Mouse (Mus musculus) B cell, adult 2 months (primary cell): ENCODE data around the gene Hpcal1.

ENCODE experiments used
- DNase-seq, 2 experiments: peaks; one replicate each; pipeline ENCODE4 v3.0.0; 2022

Hpcal1 gene

DNA sequence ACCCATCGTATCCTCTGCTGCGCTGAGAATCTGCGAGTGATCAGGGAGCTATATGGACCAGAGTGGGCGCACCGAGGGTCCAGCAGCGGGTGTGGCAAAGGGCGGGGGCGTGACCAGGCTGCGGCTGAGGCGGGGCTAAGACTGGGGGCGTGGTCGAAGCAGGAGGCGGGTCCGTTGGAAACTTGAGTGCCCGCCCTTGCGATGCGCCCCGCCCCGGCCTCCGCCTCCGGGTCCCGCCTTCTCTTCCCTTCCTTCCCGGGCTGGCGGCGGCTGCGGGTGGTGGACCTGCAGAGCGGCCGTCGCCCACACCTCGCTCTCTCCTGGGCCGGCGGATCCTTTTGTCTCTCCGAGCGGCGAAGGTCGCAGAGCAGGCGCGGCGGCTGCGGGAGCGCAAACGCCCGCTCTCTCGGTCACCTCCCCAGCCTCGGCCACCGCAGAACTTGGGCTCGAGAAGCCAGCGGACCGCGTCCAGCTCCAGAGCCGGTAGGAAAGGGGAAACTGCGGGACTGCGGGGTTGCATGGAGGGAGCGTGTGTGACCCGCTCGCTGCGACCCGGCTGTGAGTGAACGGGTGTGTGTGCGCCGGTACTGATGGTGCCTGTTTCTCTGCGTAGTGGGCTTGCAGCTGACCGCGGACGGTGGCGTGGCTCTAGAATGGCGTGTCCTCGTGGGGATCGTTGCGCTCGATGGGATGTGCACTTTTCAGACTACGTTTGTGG, at the start of gene Hpcal1:
Hpcal1 (plus strand) TSS at position 293 of the 718 bp plus-strand sequence.
- DNase-seq: peak; percentile 95 to 96

DNA sequence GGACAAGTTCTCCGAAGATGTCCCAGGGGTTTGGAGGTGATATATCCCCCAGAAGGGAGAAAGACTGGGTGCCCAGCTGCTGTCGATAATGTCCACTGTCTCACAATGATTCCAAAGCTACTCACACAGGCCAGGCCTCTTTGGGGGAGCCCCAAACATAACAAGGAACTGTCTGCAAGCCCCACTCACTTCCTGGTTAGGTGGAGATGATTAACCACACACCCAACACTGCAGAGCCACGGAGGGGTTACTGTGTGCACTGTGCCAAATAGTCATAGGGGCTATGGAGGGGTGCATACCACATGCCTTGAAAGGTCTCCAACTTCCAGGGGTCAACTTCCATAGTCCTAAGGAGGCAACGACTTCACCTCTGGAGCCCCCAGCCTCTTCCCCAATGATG, 49.4 kb upstream of the Hpcal1 start:
- DNase-seq: no peak

DNA sequence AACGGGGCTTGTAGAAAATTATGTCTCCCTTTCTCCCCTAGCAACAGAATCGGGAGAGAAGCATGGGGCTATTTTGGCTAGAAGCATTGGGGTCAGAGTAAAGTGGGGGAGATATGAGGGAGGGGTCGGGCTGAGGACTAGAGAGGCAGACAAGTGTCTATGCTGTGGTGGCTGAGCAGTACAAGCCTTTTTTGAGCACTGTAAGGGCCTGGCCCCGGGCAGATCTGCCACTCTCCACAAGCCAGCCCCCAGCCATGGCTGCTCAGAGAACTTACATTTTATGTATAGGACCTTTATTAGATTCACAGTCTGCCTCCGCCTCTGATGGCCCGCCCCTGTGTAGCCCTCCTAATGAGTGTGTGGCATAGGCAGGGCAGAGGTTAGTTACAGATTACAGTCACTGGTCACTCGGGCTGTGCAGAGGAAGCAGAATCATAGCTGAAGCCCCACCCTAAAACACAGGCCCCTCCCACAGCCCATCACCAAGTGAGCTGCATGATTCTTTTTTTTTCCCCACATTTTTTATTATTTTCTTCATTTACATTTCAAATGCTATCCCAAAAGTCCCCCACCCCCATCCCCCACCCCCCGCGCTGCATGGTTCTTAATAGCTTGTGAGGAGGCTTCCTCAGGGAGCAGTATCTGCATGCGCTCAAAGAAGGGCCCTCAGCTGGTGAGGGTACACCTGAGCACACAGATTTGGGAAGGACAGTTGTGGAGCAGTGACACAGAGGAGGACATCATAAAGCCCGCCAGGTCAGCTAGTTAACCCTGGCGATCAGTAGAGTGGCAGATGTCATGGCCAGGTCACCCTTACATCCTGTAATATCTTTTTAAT, 46.1 kb upstream of the Hpcal1 start:
- DNase-seq: no peak

DNA sequence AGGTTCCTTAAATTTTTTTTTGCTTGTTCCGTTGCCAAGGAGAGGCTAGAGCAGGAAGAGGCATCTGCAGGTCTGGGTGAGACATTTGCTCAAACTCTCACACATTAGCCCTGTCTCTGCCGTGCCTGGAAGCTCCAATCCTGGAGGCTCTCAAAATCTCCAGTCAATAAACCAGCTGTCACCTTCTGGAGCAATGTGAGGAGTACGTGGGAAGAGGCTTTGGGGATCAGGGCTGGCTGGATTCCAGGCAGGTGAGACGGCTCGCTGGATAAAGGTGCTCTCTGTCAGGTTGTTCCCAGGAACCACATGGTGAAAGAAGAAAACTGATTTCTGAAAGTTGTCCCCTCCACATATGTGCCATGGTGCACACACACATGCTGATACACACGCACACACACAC, 44.2 kb upstream of the Hpcal1 start:
- DNase-seq: no peak

DNA sequence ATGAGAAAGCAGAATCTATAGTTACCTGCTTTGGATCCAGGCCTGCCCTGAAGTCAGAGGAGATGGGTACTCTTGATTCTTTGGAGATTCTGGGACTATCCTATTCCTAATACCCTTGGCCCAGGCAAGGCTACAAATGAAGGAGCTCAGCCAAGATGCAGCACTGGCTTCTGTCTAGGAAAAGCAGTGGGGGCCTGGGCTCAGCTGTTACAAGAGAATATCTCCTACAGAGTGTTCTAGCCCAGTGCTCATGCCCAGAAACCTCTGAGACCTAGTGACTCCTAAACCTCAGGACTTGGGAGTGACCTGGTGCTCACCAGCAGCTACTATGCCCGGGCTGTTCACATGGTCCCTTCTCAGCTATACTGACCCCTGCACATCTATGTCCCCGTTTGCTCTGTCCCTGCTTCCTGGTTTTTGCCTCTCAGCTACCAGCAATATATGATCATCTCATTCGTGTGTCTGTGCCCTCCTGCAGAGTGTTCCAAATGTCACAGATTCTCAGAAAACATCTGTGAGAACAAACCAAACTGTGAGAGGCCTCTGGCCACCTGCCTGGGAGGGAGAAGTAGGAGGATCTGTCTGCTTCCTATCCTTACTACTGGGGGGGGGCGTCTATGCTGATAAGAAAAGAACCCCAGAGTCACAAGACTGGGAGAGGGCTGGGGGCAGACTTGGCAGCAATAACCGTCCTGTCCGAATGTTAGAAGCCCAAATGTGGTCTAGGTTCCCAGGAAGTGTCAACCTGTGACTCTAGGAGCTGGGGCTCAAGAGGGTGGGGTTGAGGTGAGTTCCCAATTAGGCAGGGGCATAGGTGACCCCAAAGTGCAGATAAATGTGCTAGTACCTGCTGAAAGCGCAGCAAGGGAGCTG, 39.2 kb upstream of the Hpcal1 start:
- no peak for DNase-seq

DNA sequence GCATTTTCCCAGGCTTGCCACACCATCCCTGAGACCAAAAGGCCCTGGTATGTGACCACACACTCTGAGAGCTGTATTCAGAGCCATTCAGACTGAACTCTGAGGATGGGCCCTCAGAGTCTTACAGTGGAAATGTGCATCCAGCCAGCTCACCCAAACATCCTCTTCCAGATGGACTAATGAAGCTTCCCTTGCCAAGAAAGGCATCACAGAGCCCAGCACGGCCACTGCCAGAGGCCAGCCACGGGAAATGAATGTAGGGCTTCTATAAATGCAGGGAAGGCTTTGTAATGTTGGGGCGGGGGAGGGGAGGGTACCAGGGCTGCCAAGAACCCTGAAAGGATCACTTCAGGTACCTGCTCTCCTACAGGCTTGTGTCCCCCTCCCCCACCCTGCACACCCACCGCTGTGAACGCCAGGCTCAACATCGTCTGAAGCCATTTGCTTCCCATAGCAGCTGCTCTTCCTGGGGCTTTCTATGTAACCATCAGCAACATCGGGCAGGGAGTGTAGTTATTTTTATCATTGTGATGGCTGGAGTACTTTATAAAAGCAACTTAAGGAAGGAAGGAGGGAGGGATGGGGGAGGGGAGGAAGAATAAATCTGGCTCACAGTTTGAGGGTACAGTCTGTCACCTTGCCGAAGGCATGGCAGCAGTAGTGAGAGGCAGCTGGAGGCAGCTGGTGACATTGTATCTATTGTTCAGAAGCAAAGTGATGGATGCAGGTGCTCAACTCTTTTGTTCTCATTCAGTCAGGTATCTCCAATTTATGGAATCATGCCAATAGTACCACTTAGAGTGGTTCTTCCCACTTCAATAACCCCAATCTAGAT, 38.2 kb upstream of the Hpcal1 start:
- no peak for DNase-seq

DNA sequence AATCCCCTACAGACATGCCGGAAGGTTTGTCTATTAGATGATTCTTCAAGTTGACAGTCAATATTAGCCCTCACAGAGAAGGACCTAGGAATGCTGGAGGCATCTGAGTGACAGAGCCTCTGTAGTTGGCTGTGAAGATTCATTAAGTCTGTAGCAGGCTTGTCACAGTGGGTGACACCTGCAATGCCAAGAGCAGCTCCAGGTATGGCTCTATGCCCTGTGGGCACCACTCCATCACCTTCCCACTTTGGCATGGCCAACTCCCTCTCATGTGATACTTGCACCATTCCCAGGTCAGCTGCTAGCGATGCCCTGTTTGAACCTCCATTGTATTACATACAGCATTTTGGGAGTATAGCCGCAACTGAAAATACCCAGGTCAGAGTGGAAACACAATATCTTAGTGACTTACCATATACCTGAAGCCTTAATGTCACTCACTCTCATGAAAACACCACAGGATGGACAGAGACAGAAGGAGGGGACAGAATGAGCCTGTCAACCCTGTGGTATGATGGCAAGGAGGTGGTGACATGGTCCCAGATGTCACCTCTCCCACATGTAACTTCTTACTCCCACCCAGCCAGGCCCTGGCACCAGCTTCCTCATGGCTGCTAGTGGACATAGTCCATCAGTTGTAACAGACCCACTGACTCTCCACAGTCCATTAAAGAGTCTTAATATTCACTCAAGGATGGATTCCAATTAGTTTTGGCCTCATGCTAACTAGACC, 37.4 kb upstream of the Hpcal1 start:
- no peak for DNase-seq

DNA sequence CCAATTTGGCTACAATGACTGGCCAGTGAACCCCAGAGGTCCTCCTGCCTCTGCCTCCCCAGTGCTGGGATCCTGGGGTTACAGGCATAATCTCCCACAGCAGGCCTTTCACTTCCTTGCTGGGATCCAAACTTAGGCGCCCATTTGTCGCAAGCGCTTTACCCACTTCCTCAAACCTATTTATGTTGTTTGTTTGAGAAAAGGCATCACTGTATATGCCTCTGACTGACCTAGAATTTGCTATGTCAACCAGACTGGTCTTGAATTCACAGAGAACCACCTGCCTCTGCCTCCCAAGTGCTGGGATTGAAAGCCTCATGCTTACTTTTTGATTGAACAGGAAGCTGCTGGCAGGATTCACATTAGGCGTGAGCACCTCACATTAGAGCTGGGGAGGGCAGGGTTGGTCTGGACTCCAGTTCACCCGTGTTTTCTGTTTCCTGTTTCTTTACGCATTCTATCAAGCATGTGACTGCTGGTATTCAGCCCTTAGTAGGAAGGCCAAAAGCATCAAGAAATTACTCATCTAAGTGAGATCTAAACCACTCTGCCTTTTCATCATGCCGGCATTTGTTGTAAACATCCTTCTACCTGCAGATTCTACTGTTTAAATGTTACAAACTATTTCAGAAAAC, 33.0 kb upstream of the Hpcal1 start:
- no peak for DNase-seq

DNA sequence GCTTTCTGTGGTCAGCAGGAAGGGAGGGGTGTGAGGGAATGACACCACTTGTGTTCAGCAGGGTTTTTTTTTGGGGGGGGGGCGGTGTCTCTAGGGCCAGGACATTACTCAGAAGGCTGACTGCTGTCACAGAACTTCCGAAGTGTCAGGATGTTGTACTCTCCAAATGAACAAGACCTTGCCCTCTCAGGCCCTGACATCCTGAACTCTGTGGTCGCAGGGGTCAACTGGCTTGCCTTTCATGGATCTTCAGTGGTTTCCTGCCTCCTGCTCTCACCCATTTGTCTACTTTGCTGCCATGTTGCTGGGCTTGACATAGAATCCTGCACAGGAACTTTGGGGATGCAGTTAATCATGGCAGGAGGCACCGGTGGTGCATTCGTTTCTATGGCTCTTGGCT, 32.1 kb upstream of the Hpcal1 start:
- DNase-seq: no peak

DNA sequence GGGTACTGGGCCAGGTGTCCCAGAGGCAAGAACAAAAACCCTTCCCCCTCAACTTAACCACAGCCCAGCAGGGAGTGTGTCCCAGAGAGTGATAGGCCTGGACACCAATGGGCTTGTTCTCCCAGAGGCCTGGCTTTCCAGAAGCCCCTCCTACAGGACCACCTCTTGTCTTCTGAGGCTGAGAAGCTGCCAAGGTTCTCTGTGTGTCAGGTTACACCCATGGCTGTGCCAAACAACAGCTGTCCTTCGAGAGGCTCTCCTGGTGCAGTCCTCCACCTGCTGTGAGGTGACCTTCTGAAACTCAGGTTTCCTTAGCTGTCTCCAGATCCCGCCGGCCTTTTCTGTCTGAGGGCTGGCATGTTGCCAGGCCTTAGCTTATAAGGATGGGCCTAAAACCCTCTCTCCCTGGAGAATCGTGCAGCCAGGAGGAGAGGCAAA, 29.2 kb upstream of the Hpcal1 start:
- DNase-seq: no peak

DNA sequence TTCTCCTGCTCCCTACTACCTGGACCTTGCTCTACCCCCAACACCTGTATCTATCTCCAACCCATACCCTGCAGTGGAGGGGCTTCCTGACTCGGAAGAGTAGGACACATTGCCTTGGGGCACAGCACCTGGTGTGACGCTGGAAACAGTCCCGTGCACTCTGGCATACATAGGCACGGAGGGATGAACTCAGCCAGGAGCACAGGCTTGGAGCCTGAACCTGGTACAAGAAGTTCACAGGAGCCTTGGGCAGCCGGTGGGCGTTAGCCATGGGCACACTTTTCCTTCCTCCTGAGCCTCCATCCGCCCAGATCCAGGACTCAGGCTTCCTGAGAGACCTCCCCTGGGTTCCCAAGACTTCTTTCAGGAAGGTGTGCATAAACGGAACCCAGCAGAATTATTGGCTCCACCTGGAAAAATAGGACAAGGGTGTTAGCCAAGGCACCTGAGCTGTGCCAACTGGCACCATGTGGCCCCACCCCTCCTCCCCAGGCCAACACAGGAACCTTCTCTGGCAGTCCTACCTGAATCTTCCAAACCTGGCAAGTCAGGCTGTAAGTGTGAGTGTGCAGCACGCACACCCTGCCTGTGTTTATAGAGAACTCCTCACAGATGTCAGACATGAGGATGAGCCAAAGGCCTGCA, 26.5 kb upstream of the Hpcal1 start:
- DNase-seq: no peak

DNA sequence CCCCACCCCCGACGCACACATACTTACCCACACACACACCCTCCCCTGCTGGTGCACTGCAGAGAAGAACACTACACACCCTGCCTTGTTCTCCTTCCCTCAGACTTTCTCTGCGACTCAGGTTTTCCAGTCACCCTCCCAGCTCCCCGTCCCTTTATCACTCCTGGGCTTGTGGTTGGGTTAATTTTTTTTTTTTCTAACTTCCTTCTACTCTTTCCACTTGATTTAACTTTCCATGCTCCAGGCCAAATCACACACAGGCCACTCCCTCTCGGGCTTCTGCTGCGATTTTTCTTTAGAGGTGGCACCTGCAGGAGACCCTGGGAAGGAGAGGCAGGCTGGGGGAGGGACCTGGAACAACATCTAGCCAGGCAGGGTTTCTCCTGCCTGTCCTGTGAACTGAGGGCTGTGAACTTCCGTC, 24.7 kb upstream of the Hpcal1 start:
- DNase-seq: no peak

DNA sequence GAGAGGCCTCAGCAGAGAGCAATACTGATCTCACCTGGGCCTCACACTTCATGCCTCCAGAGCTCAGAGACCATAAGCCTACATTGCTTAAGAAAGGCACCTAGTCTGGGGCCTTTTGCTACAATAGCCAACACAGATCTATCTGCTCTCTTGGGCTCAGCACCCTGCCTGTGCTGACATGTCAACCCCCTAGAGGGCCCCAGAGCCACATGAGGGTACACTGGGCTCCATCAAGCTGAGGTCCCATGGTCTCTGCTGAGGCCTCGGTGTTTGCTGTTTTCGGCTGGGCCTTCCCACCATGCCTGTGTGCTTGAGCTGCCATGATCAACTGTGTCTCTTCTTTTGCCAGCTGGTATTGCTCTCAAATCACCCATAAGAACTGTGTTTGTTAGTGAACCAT, 24.0 kb upstream of the Hpcal1 start:
- DNase-seq: peak in 1 of 2 experiments; percentile 11

DNA sequence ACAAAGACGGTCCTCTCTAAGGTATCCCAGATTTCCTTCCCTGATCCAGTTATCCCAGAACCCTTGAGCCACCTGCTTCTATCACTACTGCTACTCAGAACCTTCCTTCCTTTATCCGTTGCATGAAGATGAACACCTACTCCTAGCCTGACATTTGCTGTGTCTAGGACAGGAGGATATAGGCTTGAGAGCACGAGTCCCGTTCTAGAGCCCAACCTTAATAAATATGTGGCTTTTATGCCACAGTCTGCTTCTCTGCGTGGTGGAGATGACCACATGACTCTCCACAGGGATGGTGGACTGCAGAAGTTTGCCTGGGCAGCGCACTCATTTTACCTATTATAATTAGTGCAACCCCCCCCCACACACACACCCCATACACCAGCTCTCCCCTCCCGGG, 16.9 kb upstream of the Hpcal1 start:
- no peak for DNase-seq

DNA sequence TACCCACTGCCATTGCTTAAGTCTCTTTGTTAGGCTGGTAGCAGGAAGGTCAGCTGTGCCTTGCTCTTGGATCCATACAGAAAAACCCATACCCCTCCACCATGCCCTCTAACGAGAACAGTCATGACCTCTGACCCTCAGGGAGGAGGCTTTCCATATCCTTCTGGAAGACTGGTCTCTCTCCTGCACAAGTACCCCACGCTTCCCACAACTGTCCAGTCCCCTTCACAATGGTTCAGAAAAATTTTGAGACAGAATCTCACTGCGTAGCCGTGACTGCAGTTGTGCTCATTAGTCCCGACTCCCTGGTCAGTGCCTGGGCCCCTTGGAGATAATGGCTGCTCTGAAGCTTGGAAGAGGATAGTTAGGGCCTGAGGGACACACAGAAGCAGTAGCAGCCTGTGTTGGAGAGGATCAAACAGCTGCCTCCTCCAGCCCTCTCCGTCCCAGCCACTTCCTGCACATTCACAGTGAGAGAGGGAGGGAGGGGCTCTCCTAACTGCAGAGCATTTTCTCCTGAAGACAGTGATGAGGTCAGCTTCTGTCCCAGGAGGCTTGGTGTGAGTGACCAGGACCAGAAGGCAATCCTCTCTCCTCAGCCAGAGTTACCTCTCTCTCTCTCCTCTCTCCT, 16.4 kb upstream of the Hpcal1 start:
- no peak for DNase-seq

DNA sequence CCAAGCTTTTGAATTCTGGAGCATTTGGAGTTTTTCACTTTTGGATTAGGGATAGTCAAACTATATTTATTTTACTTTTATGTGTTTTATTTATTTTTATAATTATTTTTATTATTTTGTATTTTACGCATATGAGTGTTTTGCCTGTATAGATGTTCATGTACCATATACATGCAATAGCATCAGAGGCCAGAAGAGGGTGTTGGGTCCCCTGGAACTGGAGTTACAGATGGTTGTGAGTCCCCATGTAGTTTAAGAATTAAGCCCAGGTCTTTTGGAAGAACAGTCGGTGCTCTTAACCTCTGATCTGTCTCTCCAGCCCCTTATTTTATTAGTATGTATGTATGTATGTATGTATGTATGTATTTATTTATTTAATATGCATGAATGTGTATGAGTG, 12.9 kb upstream of the Hpcal1 start:
- DNase-seq: no peak

DNA sequence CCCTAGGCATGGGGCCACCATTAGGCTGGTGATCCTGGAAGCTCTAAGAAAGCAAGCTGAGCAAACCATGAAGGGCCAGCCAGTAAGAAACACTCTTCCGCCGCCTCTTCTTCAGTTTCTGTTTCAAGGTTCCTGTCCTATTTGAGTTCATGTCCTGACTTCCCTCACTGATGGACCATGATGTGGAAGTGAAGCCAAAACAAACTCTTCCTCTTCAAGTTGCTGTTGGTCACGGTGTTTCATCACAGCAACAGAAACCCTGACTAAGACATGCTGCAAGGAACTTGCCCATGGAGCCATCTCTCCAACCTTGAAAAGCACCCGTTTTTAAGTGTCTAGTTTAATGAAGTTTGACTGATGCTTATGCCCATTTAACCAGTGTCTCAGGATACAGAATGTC, 11.1 kb upstream of the Hpcal1 start:
- DNase-seq: no peak

DNA sequence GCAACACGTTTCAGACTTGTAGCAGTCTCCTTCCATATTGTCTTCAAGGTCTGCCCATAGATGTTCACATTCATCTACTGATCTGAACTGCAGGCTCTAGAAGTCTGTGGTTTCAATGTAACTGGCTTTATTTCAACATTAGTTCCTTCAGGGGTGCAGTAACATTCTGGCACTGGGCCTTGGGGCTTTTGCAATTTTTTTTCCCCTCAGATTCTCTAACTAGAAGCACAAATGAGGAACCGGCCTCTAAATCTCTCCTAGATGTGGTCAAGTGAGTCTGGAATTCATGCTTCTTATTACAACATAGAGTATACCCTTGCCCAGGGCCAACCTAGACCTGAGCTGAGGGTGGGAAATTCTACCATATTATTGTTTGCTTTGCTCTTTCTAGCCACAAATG, 8.5 kb upstream of the Hpcal1 start:
- no peak for DNase-seq

DNA sequence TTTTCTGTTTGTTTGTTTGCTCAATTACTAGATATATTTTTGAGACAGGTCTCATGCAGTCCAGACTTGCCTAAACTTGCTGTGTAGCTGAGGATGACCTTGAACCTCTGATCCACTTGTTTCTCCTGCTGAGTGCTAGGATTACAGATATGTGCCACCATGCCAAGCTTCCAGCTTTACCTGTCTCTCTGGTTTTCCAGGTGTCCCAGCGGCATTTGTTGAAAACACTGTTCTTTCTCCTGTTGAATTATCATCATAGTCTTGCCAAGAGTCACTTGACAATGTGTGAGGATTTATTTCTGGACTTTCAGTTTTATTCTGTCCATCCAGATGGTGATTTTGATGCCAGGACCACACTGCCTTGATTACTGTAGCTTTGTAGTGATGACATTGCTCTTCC, 6.3 kb upstream of the Hpcal1 start:
- DNase-seq: no peak

DNA sequence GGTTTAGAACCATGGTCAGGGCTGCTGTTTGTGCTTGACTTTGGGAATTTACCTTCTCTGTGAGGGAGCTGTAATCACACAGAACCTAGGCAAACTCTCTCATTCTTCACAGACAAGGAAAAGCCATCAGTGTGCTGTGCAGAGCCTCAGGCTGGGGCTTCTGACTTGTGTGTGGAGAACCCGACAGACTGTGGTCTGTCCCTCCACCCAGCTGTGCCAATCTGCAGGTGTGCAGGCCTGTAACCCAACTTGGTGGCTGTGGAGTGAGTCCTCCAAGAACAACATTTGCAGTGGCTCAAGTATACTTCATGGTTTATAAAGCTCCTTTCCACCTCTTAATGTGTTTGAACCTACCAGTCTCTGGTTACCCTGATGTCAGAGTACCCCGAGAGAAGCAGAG, 4.5 kb upstream of the Hpcal1 start:
- no peak for DNase-seq
